Comparison of ENCODE assay signal across 13 mouse cellular contexts in genomic region chr8:70558983-70559382, GRCm38 (mm10). TPM values are rescaled to one million over a fixed set of nuclear protein-coding genes. Genes with fewer than 3 reads are reported as not detected.
A peak's percentile ranks its signal among the peaks of the same experiment; 100 is the strongest.
DNase-seq lines count a peak whose midpoint lies in the region; ATAC-seq and TF ChIP-seq lines count a peak whose summit lies in the region.
"Had no signal": no experiment of that assay in that cellular context is flagged by ENCODE, and none has a peak within 500 bp of the region (broad histone marks: within the 10 kb centered on the region; RNA-seq: fewer than 3 reads in every experiment).

No protein-coding gene starts in this region.

- no peak overlapping the region for H3K27ac ChIP-seq in intestine, postnatal 0 days (ENCODE audit: low read depth, low read length)
- no peak overlapping the region for H3K27ac ChIP-seq in intestine, embryonic 15.5 days
- H3K27ac ChIP-seq: hindbrain, embryonic 15.5 days; neural tube, embryonic 12.5 days had no signal

- no peak overlapping the region for H3K4me3 ChIP-seq in intestine, postnatal 0 days (ENCODE audit: low read depth, low read length)
- no peak overlapping the region for H3K4me3 ChIP-seq in intestine, embryonic 15.5 days (replicated peaks)
- H3K4me3 ChIP-seq: hindbrain, embryonic 15.5 days; lung, embryonic 15.5 days; neural tube, embryonic 12.5 days had no signal

- H3K36me3 ChIP-seq in intestine, postnatal 0 days (ENCODE audit: control insufficient read depth, insufficient read depth): no peaks in the 10 kb centered on the region; the same call in 1 of the 2 replicates
- no peaks in the 10 kb centered on the region for H3K36me3 ChIP-seq in intestine, embryonic 15.5 days
- H3K36me3 ChIP-seq: hindbrain, embryonic 15.5 days; lung, embryonic 15.5 days had no signal

- peak; percentile 37 for DNase-seq in thymus, postnatal 14 days
- DNase-seq in thymus, postnatal 36 days: no peak
- DNase-seq in Patski (ENCODE audit: low read depth, low spot score): no peak
- no peak for DNase-seq in frontal cortex, postnatal 36 days (ENCODE audit: low spot score in 2 of 2)
- DNase-seq: adrenal gland, postnatal 10 days; retina, postnatal 1 day had no signal

- no peak for ATAC-seq in intestine, postnatal 0 days
- ATAC-seq in intestine, embryonic 15.5 days: no peak
- ATAC-seq in Patski: no peak
- ATAC-seq in frontal cortex, adult (ENCODE audit: low TSS enrichment): no peak

- H3K9me3 ChIP-seq in intestine, postnatal 0 days (ENCODE audit: control insufficient read depth): no peaks in the 10 kb centered on the region
- H3K9me3 ChIP-seq in intestine, embryonic 15.5 days: no peaks in the 10 kb centered on the region
- H3K9me3 ChIP-seq: hindbrain, embryonic 15.5 days; lung, embryonic 15.5 days; neural tube, embryonic 12.5 days had no signal

- peak; percentile 55 for TF ChIP-seq CTCF in intestine, postnatal 0 days (IDR thresholded peaks at IDR 0.05; ENCODE audit: low read depth)
- peak; percentile 65 for TF ChIP-seq CTCF in Patski (IDR thresholded peaks at IDR 0.05)

- no peaks in the 10 kb centered on the region for H3K27me3 ChIP-seq in intestine, postnatal 0 days (replicated peaks; ENCODE audit: control insufficient read depth, insufficient read depth, low read length)
- no peaks in the 10 kb centered on the region for H3K27me3 ChIP-seq in intestine, embryonic 15.5 days (replicated peaks)
- no peaks in the 10 kb centered on the region for H3K27me3 ChIP-seq in Patski
- H3K27me3 ChIP-seq: hindbrain, embryonic 15.5 days; lung, embryonic 15.5 days; neural tube, embryonic 12.5 days had no signal

- H3K9ac ChIP-seq in intestine, postnatal 0 days (ENCODE audit: low read depth, low read length): no peak overlapping the region
- no peak overlapping the region for H3K9ac ChIP-seq in intestine, embryonic 15.5 days
- H3K9ac ChIP-seq: hindbrain, embryonic 15.5 days; lung, embryonic 15.5 days; neural tube, embryonic 12.5 days had no signal

- H3K4me1 ChIP-seq in intestine, postnatal 0 days (replicated peaks; ENCODE audit: control insufficient read depth, insufficient read depth, low read length): peaks cover 16% of the 10 kb centered on the region
- peaks cover 34% of the 10 kb centered on the region for H3K4me1 ChIP-seq in intestine, embryonic 15.5 days (replicated peaks)

- in situ Hi-C loops in Patski (cut with MboI; ENCODE audit: low pct_unique_long_range_greater_than_20kb): no loop called here

- H3K4me2 ChIP-seq in intestine, postnatal 0 days (replicated peaks; ENCODE audit: low read depth): no peak overlapping the region
- no peak overlapping the region for H3K4me2 ChIP-seq in intestine, embryonic 15.5 days (replicated peaks)
- H3K4me2 ChIP-seq: hindbrain, embryonic 15.5 days; lung, embryonic 15.5 days; midbrain, embryonic 11.5 days; neural tube, embryonic 12.5 days had no signal

- CTCF ChIA-PET in Patski (lab: Charles Lee): interaction anchor here (1.1 to 5.2 kb wide), 4 partner anchors 15 to 54 kb away, joined by 3 to 64 read pairs (median 4); no protein-coding TSS in a partner anchor

- 82% methylated on average over 3 of the region's 3 CpGs for WGBS in intestine, postnatal 0 days
- 79% methylated on average over 3 of the region's 3 CpGs for WGBS in intestine, embryonic 15.5 days

- POLR2A ChIA-PET in Patski (lab: Charles Lee): no interaction called here

RNA-seq across cellular contexts. Expression of gene Ell, which starts 19.7 kb away (rescaled TPM):
- polyA plus RNA-seq in intestine, postnatal 0 days (2015; fragmentation: Nextera tagmentation; extraction: Ambion mirVana): 11.8 and 13.0 TPM in 2 replicates
- 15.9 TPM in 2 replicates for polyA plus RNA-seq in intestine, embryonic 15.5 days (2015; fragmentation: Nextera tagmentation; extraction: Ambion mirVana)
- 26.1 TPM for polyA plus RNA-seq in Patski (2021)

RNA-seq across cellular contexts. Expression of gene Kxd1, which starts 31.2 kb away (rescaled TPM):
- 46.4 and 52.1 TPM in 2 replicates for polyA plus RNA-seq in intestine, postnatal 0 days (2015; fragmentation: Nextera tagmentation; extraction: Ambion mirVana)
- polyA plus RNA-seq in intestine, embryonic 15.5 days (2015; fragmentation: Nextera tagmentation; extraction: Ambion mirVana): 60.5 and 65.8 TPM in 2 replicates
- polyA plus RNA-seq in Patski (2021): 81.4 TPM

RNA-seq across cellular contexts. Expression of gene Fkbp8, which starts 31.5 kb away (rescaled TPM):
- polyA plus RNA-seq in intestine, postnatal 0 days (2015; fragmentation: Nextera tagmentation; extraction: Ambion mirVana): 199 and 203 TPM in 2 replicates
- 277 and 331 TPM in 2 replicates for polyA plus RNA-seq in intestine, embryonic 15.5 days (2015; fragmentation: Nextera tagmentation; extraction: Ambion mirVana)
- 278 TPM for polyA plus RNA-seq in Patski (2021)

RNA-seq across cellular contexts. Expression of gene Isyna1, which starts 35.2 kb away (rescaled TPM):
- polyA plus RNA-seq in intestine, postnatal 0 days (2015; fragmentation: Nextera tagmentation; extraction: Ambion mirVana): 19.4 and 21.0 TPM in 2 replicates
- 123 and 130 TPM in 2 replicates for polyA plus RNA-seq in intestine, embryonic 15.5 days (2015; fragmentation: Nextera tagmentation; extraction: Ambion mirVana)
- 6.4 TPM for polyA plus RNA-seq in Patski (2021)

RNA-seq across cellular contexts. Expression of gene Uba52, which starts 48.4 kb away (rescaled TPM):
- polyA plus RNA-seq in intestine, postnatal 0 days (2015; fragmentation: Nextera tagmentation; extraction: Ambion mirVana): 805 and 863 TPM in 2 replicates
- 957 and 992 TPM in 2 replicates for polyA plus RNA-seq in intestine, embryonic 15.5 days (2015; fragmentation: Nextera tagmentation; extraction: Ambion mirVana)
- polyA plus RNA-seq in Patski (2021): 662 TPM
